Comparison of ENCODE assay signal across 11 mouse cellular contexts in the genomic region with DNA sequence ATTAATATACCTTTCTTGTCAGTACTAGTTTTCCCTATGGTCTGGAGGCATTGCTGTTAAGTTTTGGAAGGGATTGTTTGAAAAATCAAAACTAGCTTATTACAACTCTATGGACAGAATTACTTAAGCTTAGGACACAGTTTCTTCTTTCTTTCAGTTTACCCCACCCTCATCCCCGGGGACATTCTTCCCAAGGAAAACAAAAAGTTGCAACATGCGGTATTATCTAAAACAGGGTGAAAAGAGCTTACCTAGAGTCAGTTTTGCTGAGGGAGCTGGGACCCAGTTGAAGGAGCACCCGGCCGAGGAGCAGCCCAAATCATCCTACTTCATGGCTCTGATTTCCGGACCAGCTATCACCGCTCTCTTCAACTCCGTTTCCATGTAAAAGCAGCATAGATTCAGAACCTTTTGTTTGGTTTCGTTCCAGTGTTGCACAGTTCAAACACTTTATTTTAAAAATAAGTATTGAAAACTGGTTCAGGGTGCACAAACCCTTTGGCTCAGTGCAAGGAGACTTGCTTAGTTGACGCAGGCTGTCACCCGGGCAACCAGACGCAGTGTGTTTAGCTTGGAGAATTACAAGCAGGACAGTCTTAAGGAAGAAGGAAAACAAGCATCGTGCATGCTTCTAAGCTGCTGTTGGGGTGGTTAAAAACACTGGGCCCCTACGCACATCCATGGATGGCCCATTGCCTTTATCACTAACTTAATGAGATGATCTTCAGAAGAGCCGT. TPM values are rescaled to one million over a fixed set of nuclear protein-coding genes. Genes with fewer than 3 reads are reported as not detected.
DNase-seq lines count a peak whose midpoint lies in the region; ATAC-seq and TF ChIP-seq lines count a peak whose summit lies in the region.
"Had no signal": no experiment of that assay in that cellular context is flagged by ENCODE, and none has a peak within 500 bp of the region (broad histone marks: within the 10 kb centered on the region; RNA-seq: fewer than 3 reads in every experiment).

Gene Map3k19 (minus strand): TSS at position 546 of the 737 bp plus-strand sequence.

- peaks cover 2% of the 10 kb centered on the region; the same call in 1 of the 2 replicates for H3K4me1 ChIP-seq in heart, adult 2 months (ENCODE audit: control insufficient read depth, insufficient read depth, low read length)
- H3K4me1 ChIP-seq: hindbrain, embryonic 10.5 days had no signal

- H3K27ac ChIP-seq in heart, adult 2 months = no peak within 1 kb of the TSS
- H3K27ac ChIP-seq: hindbrain, embryonic 10.5 days; liver, embryonic 14.5 days had no signal

- intact Hi-C loops in heart, adult 2 months (cut with DNase I) = no loop called here
- intact Hi-C loops in heart, postnatal 14 days (cut with DNase I) = no loop called here

- H3K4me3 ChIP-seq in heart, adult 2 months = no peak within 1 kb of the TSS
- H3K4me3 ChIP-seq: hindbrain, embryonic 10.5 days; myocyte had no signal

- H3K79me2 ChIP-seq in heart, adult 2 months (replicated peaks; ENCODE audit: control insufficient read depth, insufficient read depth, low read length) = no peaks in the 10 kb centered on the region

- TF ChIP-seq POLR2A in heart, adult 2 months (IDR thresholded peaks at IDR 0.05; ENCODE audit: insufficient read depth, low read depth, low read length) = no peak
- TF ChIP-seq POLR2A in brain, embryonic 14.5 days (IDR thresholded peaks at IDR 0.05; ENCODE audit: borderline replicate concordance, extremely low read depth, insufficient read depth, insufficient read length, poor library complexity, severe bottlenecking) = no peak

- H3K9ac ChIP-seq in heart, adult 2 months (ENCODE audit: low read depth, low read length) = no peak within 1 kb of the TSS
- H3K9ac ChIP-seq: liver, embryonic 14.5 days had no signal

- no peaks in the 10 kb centered on the region for H3K36me3 ChIP-seq in heart, adult 2 months (ENCODE audit: control insufficient read depth, insufficient read depth, low read length)
- H3K36me3 ChIP-seq: hindbrain, embryonic 10.5 days had no signal

- no peak for ATAC-seq in granulocyte monocyte progenitor cell, adult 5-6 weeks (replicated peaks; ENCODE audit: poor library complexity, severe bottlenecking)

- TF ChIP-seq CTCF in heart, adult 2 months (IDR thresholded peaks at IDR 0.05) = no peak
- TF ChIP-seq CTCF in brain, embryonic 14.5 days (IDR thresholded peaks at IDR 0.05; ENCODE audit: borderline replicate concordance, extremely low read depth, insufficient read depth, insufficient read length) = no peak

- DNase-seq in heart, adult 2 months = peak; percentile 34 to 36
- DNase-seq in heart, postnatal 14 days = no peak
- peak; percentile 19 for DNase-seq in NIH3T3 (ENCODE audit: low read depth)
- peak; percentile 47 for DNase-seq in brain, embryonic 14.5 days (ENCODE audit: low read depth)
- peak; percentile 16 to 35 for DNase-seq in left cerebral cortex, adult 8-10 months (ENCODE audit: low spot score in 2 of 2)
- no peak for DNase-seq in retina, postnatal 1 day
- no peak for DNase-seq in urinary bladder, postnatal 10 days (ENCODE audit: low spot score)

- 76% methylated on average over 14 of the region's 14 CpGs for WGBS in heart, adult 2 months

- H3K27me3 ChIP-seq in heart, adult 2 months (ENCODE audit: control insufficient read depth, insufficient read depth, low read length) = no peaks in the 10 kb centered on the region

- TF ChIP-seq EP300 in heart, adult 2 months (IDR thresholded peaks at IDR 0.05; ENCODE audit: insufficient read depth, low read depth, low read length) = no peak

RNA-seq across cellular contexts. Expression of gene Map3k19, which starts in this region (rescaled TPM):
- total RNA-seq in heart, adult 2 months (2021) = under 1 TPM in 1 of 2 experiments, not detected in 1; 0.10 TPM
- 0.09 and 0.41 TPM in 2 replicates for polyA plus RNA-seq in heart, adult 2 months (2012; rRNA removed)
- under 1 TPM in 1 of 2 experiments, not detected in 1; 0.17 TPM for total RNA-seq in heart, postnatal 14 days (2021)
- 0.33 and 0.75 TPM in 2 replicates for polyA plus RNA-seq in brain, embryonic 14.5 days (2012; rRNA removed)
- 1 to 10 TPM; 4.7 to 6.2 (median 5.5) TPM for total RNA-seq in left cerebral cortex, adult 8-10 months (2022)
- total RNA-seq in granulocyte monocyte progenitor cell, adult 5-6 weeks (2014; fragmentation: Nextera tagmentation) = not detected in 2 replicates
- 0.10 TPM in 1 of 2 replicates, not detected in the other for total RNA-seq in granulocyte monocyte progenitor cell, adult 5-6 weeks (2017)

Comparison
In these comparisons a context has a peak if more than half of its experiments do, and no peak if none do; other contexts are left out.
1. RNA of gene Map3k19 (total RNA-seq): 4.7 to 6.2 TPM in left cerebral cortex, adult 8-10 months; 0.17 TPM in heart, postnatal 14 days, 0.10 TPM in heart, adult 2 months and 0.10 TPM in granulocyte monocyte progenitor cell, adult 5-6 weeks; every median in the first group is over 4 times any median in the second.
2. Peak in DNase-seq in heart, adult 2 months; RNA of the gene not detected or under 1 TPM.
3. Peak in DNase-seq in brain, embryonic 14.5 days; RNA of the gene not detected or under 1 TPM.
4. DNase-seq: peak in NIH3T3 (single experiment) and left cerebral cortex, adult 8-10 months (2 of 2); none in heart, postnatal 14 days (0 of 2), retina, postnatal 1 day (single experiment) and urinary bladder, postnatal 10 days (single experiment).